Mouse (Mus musculus) embryonic facial prominence, embryonic 13.5 days (tissue): ENCODE results near the gene Setd7. TPM values are rescaled to one million over a fixed set of nuclear protein-coding genes. Genes with fewer than 3 reads are reported as not detected.

ENCODE experiments used
- ATAC-seq: fragments of 200-750 bp; cut with Nextera tagmentation; 2 replicates; pipeline ENCODE4 v1.8.0; 2017; ENCODE audit warnings: low read depth; ENCODE audit not compliant: insufficient number of reproducible peaks, insufficient read depth, low FRiP score, low TSS enrichment
- H3K27ac ChIP-seq: fragments of 300-500 bp; sonication (generic); 2 replicates; pipeline ENCODE4 v1.5.1; 2015; ENCODE audit warnings: moderate library complexity, mild to moderate bottlenecking, inconsistent platforms
- H3K27me3 ChIP-seq: fragments of 300-500 bp; sonication (generic); 2 replicates; pipeline ENCODE4 v1.6.1; 2015; ENCODE audit warnings: mild to moderate bottlenecking, inconsistent platforms
- H3K36me3 ChIP-seq: fragments of 300-500 bp; sonication (generic); 2 replicates; pipeline ENCODE4 v1.6.1; 2015; ENCODE audit warnings: mild to moderate bottlenecking, inconsistent platforms
- H3K4me1 ChIP-seq: fragments of 300-500 bp; sonication (generic); 2 replicates; pipeline ENCODE4 v1.6.1; 2015; ENCODE audit warnings: inconsistent platforms
- H3K4me2 ChIP-seq: fragments of 300-500 bp; sonication (generic); 2 replicates; pipeline ENCODE4 v1.6.1; 2015; ENCODE audit warnings: moderate library complexity, mild to moderate bottlenecking, inconsistent platforms
- H3K4me3 ChIP-seq: fragments of 300-500 bp; sonication (generic); 2 replicates; pipeline ENCODE4 v1.5.1; 2015; ENCODE audit warnings: mild to moderate bottlenecking, inconsistent platforms
- H3K9ac ChIP-seq: fragments of 300-500 bp; sonication (generic); 2 replicates; pipeline ENCODE4 v1.6.1; 2015; ENCODE audit warnings: mild to moderate bottlenecking, inconsistent platforms
- H3K9me3 ChIP-seq: fragments of 300-500 bp; sonication (generic); 2 replicates; pipeline ENCODE4 v1.6.1; 2016; ENCODE audit warnings: inconsistent platforms
- WGBS: fragments of 180-500 bp; shearing (Covaris S2); methylation state at CpG from one replicate; pipeline ENCODE4 v1.1.7; 2015; ENCODE audit warnings: mixed read lengths; 5-methylcytosine and 5-hydroxymethylcytosine counted together
- polyA plus RNA-seq: library from polyadenylated mRNA; unstranded; fragments of >200 nt; fragmentation: Nextera tagmentation; extraction: Ambion mirVana; gene quantifications from 2 replicates; pipeline ENCODE4 v1.2.1, GENCODE M21; 2015

Setd7 gene
- 3.7 and 3.9 TPM in 2 replicates for polyA plus RNA-seq

GRCm38 (mm10) chr3:51560511-51561108 lies at the start of gene Setd7:
TSS of gene Setd7 (minus strand) at chr3:51560879.
- H3K9ac ChIP-seq, result peak within 1 kb of the TSS; percentile 90

GRCm38 (mm10) chr3:51604489-51604888 lies 43.8 kb upstream of the Setd7 start:
- 94% methylated on average over 3 of the region's 3 CpGs for WGBS
- no peaks in the 10 kb centered on the region for H3K4me1 ChIP-seq
- no peak overlapping the region for H3K4me2 ChIP-seq
- no peak overlapping the region for H3K27ac ChIP-seq
- H3K9ac ChIP-seq, result no peak overlapping the region
- no peaks in the 10 kb centered on the region for H3K27me3 ChIP-seq
- H3K4me3 ChIP-seq, result no peak overlapping the region
- no peaks in the 10 kb centered on the region; the same call in 1 of the 2 replicates for H3K9me3 ChIP-seq
- no peaks in the 10 kb centered on the region for H3K36me3 ChIP-seq
- ATAC-seq, result no peak

More at GRCm38 (mm10) chr3:51560511-51561108, at the start of gene Setd7:
- Histone ChIP-seq H3K4me1 (peaks cover 18% of the 10 kb centered on the region; the same call in 1 of the 2 replicates), H3K4me3 (peak within 1 kb of the TSS; percentile 82), H3K27ac (peak within 1 kb of the TSS; percentile 91), H3K9me3 (no peaks in the 10 kb centered on the region), H3K4me2 (peak within 1 kb of the TSS; percentile 99), H3K27me3 (0 out of 2 replicates have a peak, but pooled peaks cover 4% of the 10 kb centered on the region), H3K36me3 (no peaks in the 10 kb centered on the region)
- under 1% methylated on average over 48 of the region's 48 CpGs for WGBS
- peak; percentile 68 for ATAC-seq

- 81% methylated on average over 15 of the region's 15 CpGs for WGBS
- Histone ChIP-seq H3K4me1 (peaks cover 4% of the 10 kb centered on the region; the same call in 1 of the 2 replicates), H3K9me3 (no peaks in the 10 kb centered on the region; the same call in 1 of the 2 replicates), H3K27ac (no peak overlapping the region), H3K27me3 (no peaks in the 10 kb centered on the region), H3K36me3 (no peaks in the 10 kb centered on the region), H3K4me3 (no peak overlapping the region), H3K9ac (no peak overlapping the region), H3K4me2 (no peak overlapping the region)
- ATAC-seq, result no peak
Observed at GRCm38 (mm10) chr3:51603705-51604291, 43.1 kb upstream of the Setd7 start.

GRCm38 (mm10) chr3:51601461-51601860 lies 40.8 kb upstream of the Setd7 start:
- Histone ChIP-seq H3K9me3 (no peaks in the 10 kb centered on the region; the same call in 1 of the 2 replicates), H3K4me2 (no peak overlapping the region), H3K4me3 (no peak overlapping the region), H3K27ac (no peak overlapping the region), H3K36me3 (no peaks in the 10 kb centered on the region), H3K27me3 (no peaks in the 10 kb centered on the region), H3K9ac (no peak overlapping the region), H3K4me1 (peaks cover 4% of the 10 kb centered on the region; the same call in 1 of the 2 replicates)
- WGBS, result 89% methylated on average over 2 of the region's 2 CpGs
- no peak for ATAC-seq

- WGBS, result 77% methylated on average over 4 of the region's 4 CpGs
- Histone ChIP-seq H3K4me1 (peaks cover 4% of the 10 kb centered on the region; the same call in 1 of the 2 replicates), H3K27ac (no peak overlapping the region), H3K4me2 (no peak overlapping the region), H3K27me3 (no peaks in the 10 kb centered on the region), H3K9me3 (no peaks in the 10 kb centered on the region; the same call in 1 of the 2 replicates), H3K36me3 (no peaks in the 10 kb centered on the region), H3K9ac (no peak overlapping the region), H3K4me3 (no peak overlapping the region)
- ATAC-seq, result no peak
Observed at GRCm38 (mm10) chr3:51600728-51601127, 40.0 kb upstream of the Setd7 start.

- H3K4me1 ChIP-seq, result peaks cover 4% of the 10 kb centered on the region; the same call in 1 of the 2 replicates
- WGBS, result 43% methylated on average over 12 of the region's 12 CpGs
- no peak overlapping the region for H3K4me2 ChIP-seq
- no peak overlapping the region for H3K9ac ChIP-seq
- H3K27me3 ChIP-seq, result no peaks in the 10 kb centered on the region
- no peaks in the 10 kb centered on the region; the same call in 1 of the 2 replicates for H3K9me3 ChIP-seq
- no peak overlapping the region for H3K4me3 ChIP-seq
- no peaks in the 10 kb centered on the region for H3K36me3 ChIP-seq
- no peak overlapping the region for H3K27ac ChIP-seq
- no peak for ATAC-seq
Observed at GRCm38 (mm10) chr3:51599057-51599630, 38.5 kb upstream of the Setd7 start.

GRCm38 (mm10) chr3:51596538-51596937 lies 35.9 kb upstream of the Setd7 start:
- Histone ChIP-seq H3K36me3 (no peaks in the 10 kb centered on the region), H3K4me2 (no peak overlapping the region), H3K9me3 (no peaks in the 10 kb centered on the region), H3K27ac (no peak overlapping the region), H3K4me1 (peaks cover 4% of the 10 kb centered on the region; the same call in 1 of the 2 replicates), H3K4me3 (no peak overlapping the region), H3K9ac (no peak overlapping the region), H3K27me3 (no peaks in the 10 kb centered on the region)
- no peak for ATAC-seq
- WGBS, result 74% methylated on average over 2 of the region's 2 CpGs

- no peak overlapping the region for H3K27ac ChIP-seq
- H3K9ac ChIP-seq, result no peak overlapping the region
- H3K27me3 ChIP-seq, result no peaks in the 10 kb centered on the region
- H3K4me3 ChIP-seq, result no peak overlapping the region
- WGBS, result 73% methylated on average over 1 of the region's 1 CpGs
- no peaks in the 10 kb centered on the region for H3K36me3 ChIP-seq
- H3K4me2 ChIP-seq, result no peak overlapping the region
- no peak for ATAC-seq
- H3K4me1 ChIP-seq, result no peaks in the 10 kb centered on the region
- H3K9me3 ChIP-seq, result no peaks in the 10 kb centered on the region
Observed at GRCm38 (mm10) chr3:51593506-51593905, 32.8 kb upstream of the Setd7 start.

- Histone ChIP-seq H3K27me3 (no peaks in the 10 kb centered on the region), H3K4me3 (no peak overlapping the region), H3K4me2 (no peak overlapping the region), H3K9ac (no peak overlapping the region), H3K4me1 (no peaks in the 10 kb centered on the region), H3K9me3 (no peaks in the 10 kb centered on the region), H3K36me3 (no peaks in the 10 kb centered on the region), H3K27ac (no peak overlapping the region)
- ATAC-seq, result no peak
- WGBS, result 85% methylated on average over 6 of the region's 6 CpGs
Observed at GRCm38 (mm10) chr3:51591591-51591990, 30.9 kb upstream of the Setd7 start.

- H3K4me3 ChIP-seq, result no peak overlapping the region
- no peak overlapping the region for H3K4me2 ChIP-seq
- no peaks in the 10 kb centered on the region for H3K4me1 ChIP-seq
- no peaks in the 10 kb centered on the region for H3K27me3 ChIP-seq
- H3K27ac ChIP-seq, result no peak overlapping the region
- ATAC-seq, result no peak
- no peaks in the 10 kb centered on the region for H3K36me3 ChIP-seq
- no peaks in the 10 kb centered on the region for H3K9me3 ChIP-seq
- 32% methylated on average over 15 of the region's 15 CpGs for WGBS
- H3K9ac ChIP-seq, result no peak overlapping the region
Observed at GRCm38 (mm10) chr3:51590207-51590892, 29.7 kb upstream of the Setd7 start.

GRCm38 (mm10) chr3:51587697-51588262 lies 27.1 kb upstream of the Setd7 start:
- WGBS, result 62% methylated on average over 7 of the region's 7 CpGs
- Histone ChIP-seq H3K9me3 (no peaks in the 10 kb centered on the region), H3K4me1 (peaks cover 13% of the 10 kb centered on the region; the same call in 1 of the 2 replicates), H3K4me3 (no peak overlapping the region), H3K4me2 (no peak overlapping the region), H3K27me3 (no peaks in the 10 kb centered on the region), H3K27ac (no peak overlapping the region), H3K9ac (no peak overlapping the region), H3K36me3 (no peaks in the 10 kb centered on the region)
- ATAC-seq, result no peak
